Mouse (Mus musculus): ENCODE results near the gene Olfr1392. TPM values are rescaled to one million over a fixed set of nuclear protein-coding genes. Genes with fewer than 3 reads are reported as not detected.
"Not testable (repeated sequence)": the region's sequence is repeated elsewhere in the genome, so short reads cannot be mapped to it uniquely, and the experiment has no call there.

Gene Olfr1392
- polyA plus RNA-seq, 1 experiment from 2014 or later, result not detected

DNA sequence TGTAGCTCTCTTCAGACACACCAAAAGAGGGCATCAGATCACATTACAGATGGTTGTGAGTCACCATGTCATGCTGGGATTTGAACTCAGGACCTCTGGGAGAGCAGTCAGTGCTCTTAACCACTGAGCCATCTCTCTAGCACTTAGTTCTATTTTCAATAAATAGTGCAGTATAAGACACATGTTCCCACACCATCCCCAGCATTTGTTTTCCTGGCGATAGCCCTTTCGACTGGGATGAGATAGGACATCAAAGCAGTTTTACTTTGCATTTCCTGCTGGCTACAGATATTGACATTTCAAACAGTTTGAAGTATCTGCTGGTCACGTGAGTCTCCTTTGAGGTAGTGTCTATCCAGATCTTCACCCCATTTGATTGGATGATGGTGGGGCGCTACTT is 14.7 kb upstream of the Olfr1392 start:
- Histone ChIP-seq H3K36me3 (no peaks in the 10 kb centered on the region), H3K27me3 (replicated peaks) (no peaks in the 10 kb centered on the region), H3K4me3 (no peak overlapping the region), H3K4me2 (replicated peaks) (no peak overlapping the region), H3K4me1 (peaks cover 6% of the 10 kb centered on the region), H3K27ac (no peak overlapping the region), H3K9ac (no peak overlapping the region), H3K9me3 (no peaks in the 10 kb centered on the region)
- no peak for ATAC-seq (ENCODE audit: low FRiP score, low read depth)
- 93% methylated on average over 4 of the region's 4 CpGs for WGBS

DNA sequence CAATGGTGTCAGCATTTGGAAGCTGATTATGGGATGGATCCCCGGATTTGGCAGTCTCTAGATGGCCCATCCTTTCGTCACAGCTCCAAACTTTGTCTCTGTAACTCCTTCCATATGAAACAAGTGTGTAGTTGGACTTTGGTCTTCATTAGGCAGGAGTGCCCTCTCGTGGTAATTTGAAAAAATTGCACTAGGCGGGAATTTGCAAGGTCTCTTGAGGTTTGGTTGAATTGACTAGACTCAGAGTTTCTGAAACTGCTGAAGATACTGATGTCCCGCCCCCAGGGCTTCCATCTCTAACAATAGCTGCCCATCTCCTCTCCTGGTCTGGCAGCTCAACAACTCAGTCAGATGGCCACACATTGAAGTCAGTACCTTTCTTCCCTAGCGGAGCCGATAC is 13.7 kb upstream of the Olfr1392 start:
- ATAC-seq (ENCODE audit: low FRiP score, low read depth), result no peak
- no peak overlapping the region for H3K9ac ChIP-seq
- H3K36me3 ChIP-seq, result no peaks in the 10 kb centered on the region
- H3K9me3 ChIP-seq, result no peaks in the 10 kb centered on the region
- WGBS, result 30% methylated on average over 7 of the region's 7 CpGs
- H3K27ac ChIP-seq, result no peak overlapping the region
- H3K4me1 ChIP-seq, result peaks cover 6% of the 10 kb centered on the region
- no peaks in the 10 kb centered on the region for H3K27me3 ChIP-seq (replicated peaks)
- H3K4me2 ChIP-seq (replicated peaks), result no peak overlapping the region
- H3K4me3 ChIP-seq, result no peak overlapping the region

DNA sequence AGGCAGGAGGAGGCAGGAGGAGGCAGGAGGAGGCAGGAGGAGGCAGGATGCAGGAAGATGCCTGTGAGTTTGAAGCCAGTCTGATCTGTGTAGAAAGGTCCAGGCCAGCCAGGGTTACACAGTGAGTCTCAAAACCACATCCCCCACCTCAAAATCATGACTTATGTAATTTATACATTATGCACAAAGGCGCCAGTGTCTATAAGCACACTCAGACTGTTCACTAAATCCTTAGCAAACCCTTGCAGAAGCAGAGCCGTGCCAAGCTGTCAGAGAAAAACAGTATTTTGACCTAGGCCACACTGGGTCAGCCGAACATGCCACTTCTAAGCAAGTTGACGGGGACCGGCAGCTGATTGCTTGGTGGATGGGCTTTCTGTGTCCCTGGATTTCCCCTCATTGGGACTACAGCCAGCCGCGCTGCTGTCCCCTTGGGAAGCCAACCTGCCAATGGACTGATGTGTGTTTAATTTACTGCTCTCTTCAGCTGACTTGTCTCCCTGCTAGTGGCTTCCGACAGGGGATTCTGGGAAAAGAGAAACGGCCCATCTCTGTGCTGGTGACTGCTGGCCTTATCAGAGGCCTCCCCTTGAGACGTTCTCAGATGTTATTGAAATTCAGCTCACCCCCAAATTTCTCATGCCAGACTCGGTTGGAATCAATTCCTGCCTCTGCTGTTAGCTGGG is 11.1 kb upstream of the Olfr1392 start:
- Histone ChIP-seq H3K9me3 (no peaks in the 10 kb centered on the region), H3K27me3 (replicated peaks) (no peaks in the 10 kb centered on the region), H3K4me3 (no peak overlapping the region), H3K9ac (no peak overlapping the region), H3K27ac (no peak overlapping the region), H3K36me3 (no peaks in the 10 kb centered on the region), H3K4me2 (replicated peaks) (no peak overlapping the region), H3K4me1 (peaks cover 6% of the 10 kb centered on the region)
- 53% methylated on average over 11 of the region's 11 CpGs for WGBS
- peak; percentile 42; the same call in 1 of the 2 replicates for ATAC-seq (ENCODE audit: low FRiP score, low read depth)

DNA sequence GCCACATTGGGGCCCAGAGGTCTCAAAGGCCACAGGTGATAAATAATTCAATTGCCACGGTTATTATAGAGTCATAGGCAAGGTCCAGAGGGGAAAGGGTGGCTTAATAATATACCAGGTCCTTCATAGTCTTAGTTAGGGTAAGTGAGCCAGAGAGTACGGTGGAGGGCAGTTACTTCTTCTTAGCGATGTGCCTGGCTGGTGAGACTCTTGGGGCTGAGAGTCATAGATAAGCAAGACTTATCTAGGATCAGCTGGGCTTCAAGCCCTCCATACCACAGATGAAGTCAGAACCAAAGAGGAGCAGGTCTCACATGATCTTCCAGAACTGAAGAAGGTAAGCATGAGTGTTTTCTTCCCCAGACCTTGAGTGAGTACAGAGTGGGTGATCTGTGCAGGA is 6.9 kb upstream of the Olfr1392 start, which contains the start of gene Olfr1393:
Gene Olfr1393 (plus strand): TSS at position 83 of the 400 bp plus-strand sequence.
- Histone ChIP-seq H3K9me3 (no peaks in the 10 kb centered on the region), H3K36me3 (no peaks in the 10 kb centered on the region), H3K27ac (no peak within 1 kb of the TSS), H3K9ac (no peak within 1 kb of the TSS), H3K4me3 (no peak within 1 kb of the TSS), H3K27me3 (replicated peaks) (no peaks in the 10 kb centered on the region), H3K4me2 (replicated peaks) (no peak within 1 kb of the TSS), H3K4me1 (peaks cover 6% of the 10 kb centered on the region)
- no peak for ATAC-seq (ENCODE audit: low FRiP score, low read depth)
- 80% methylated on average over 3 of the region's 3 CpGs for WGBS

DNA sequence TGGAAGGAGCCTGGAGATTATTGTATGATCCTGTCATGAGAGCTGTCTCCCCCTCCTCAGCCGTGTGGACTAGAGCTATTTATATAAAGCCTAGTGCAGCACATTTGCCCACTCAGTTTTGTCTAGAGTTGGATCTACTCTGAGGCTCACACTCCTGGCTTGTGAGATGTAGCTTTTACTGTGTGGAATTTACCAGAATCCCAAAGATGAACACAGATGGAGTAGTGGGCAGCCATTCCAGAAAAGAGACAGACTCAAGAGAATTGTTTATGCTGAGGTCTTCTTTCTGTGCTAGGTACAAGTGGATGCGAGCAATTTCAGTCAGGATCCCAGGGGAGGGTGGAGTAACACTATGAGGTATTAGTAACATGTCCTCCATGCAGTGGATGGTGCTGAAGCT is 2.2 kb downstream of the Olfr1392 start:
- no peaks in the 10 kb centered on the region for H3K9me3 ChIP-seq
- H3K4me1 ChIP-seq, result no peaks in the 10 kb centered on the region
- H3K27ac ChIP-seq, result no peak overlapping the region
- no peak overlapping the region for H3K4me3 ChIP-seq
- no peak overlapping the region for H3K4me2 ChIP-seq (replicated peaks)
- H3K27me3 ChIP-seq (replicated peaks), result no peaks in the 10 kb centered on the region
- no peak overlapping the region for H3K9ac ChIP-seq
- 86% methylated on average over 2 of the region's 2 CpGs for WGBS
- ATAC-seq (ENCODE audit: low FRiP score, low read depth), result no peak
- H3K36me3 ChIP-seq, result no peaks in the 10 kb centered on the region

DNA sequence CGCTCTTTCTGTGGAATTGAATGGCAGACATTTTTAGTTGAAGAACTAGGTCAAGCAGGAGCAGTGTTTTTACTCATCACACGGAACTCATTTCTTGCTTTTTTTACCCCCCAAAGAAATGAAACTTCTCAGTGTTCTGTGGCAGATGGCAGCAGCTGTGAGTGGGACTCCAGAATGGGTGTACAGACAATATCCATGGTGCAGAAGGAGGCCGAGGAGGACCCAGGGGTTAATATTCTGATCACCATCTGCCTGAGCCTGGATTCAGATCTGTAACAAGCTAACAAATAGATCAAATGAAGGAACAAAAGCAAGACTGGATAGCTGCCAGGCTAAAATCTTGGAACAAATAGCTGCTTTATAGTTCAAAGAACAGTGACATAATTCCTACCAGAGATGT is 7.7 kb downstream of the Olfr1392 start:
- H3K36me3 ChIP-seq, result no peaks in the 10 kb centered on the region
- 66% methylated on average over 3 of the region's 3 CpGs for whole genome bisulfite sequencing
- no peak overlapping the region for H3K9ac ChIP-seq
- H3K27ac ChIP-seq, result no peak overlapping the region
- H3K4me2 ChIP-seq (replicated peaks), result no peak overlapping the region
- H3K4me3 ChIP-seq, result no peak overlapping the region
- H3K27me3 ChIP-seq (replicated peaks), result no peaks in the 10 kb centered on the region
- ATAC-seq (ENCODE audit: low FRiP score, low read depth), result no peak
- no peaks in the 10 kb centered on the region for H3K4me1 ChIP-seq
- no peaks in the 10 kb centered on the region for H3K9me3 ChIP-seq

DNA sequence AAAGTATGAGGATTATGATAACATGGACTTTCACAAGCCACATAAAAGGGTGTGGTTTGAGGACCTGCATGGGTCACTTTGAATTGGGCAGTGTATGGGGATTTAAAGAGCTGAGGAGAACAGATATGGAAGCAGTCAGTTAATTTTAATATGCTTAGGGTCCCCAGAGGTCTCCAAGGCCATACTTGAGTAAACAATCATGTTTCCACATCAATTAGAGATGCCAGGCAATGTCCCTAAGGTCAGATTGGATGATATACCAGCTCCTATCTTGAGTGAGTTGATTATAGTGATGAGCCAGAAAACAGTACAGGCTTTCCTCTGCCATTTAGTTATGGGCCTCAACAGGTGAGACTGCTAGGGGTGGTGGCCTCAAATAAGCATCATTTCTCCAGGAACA is 19.4 kb downstream of the Olfr1392 start, which contains the start of gene Olfr10:
Gene Olfr10 (plus strand): TSS at position 301 of the 400 bp plus-strand sequence.
- no peaks in the 10 kb centered on the region for H3K4me1 ChIP-seq
- H3K36me3 ChIP-seq, result no peaks in the 10 kb centered on the region
- H3K9me3 ChIP-seq, result no peaks in the 10 kb centered on the region
- no peak within 1 kb of the TSS for H3K4me3 ChIP-seq
- no peaks in the 10 kb centered on the region for H3K27me3 ChIP-seq (replicated peaks)
- ATAC-seq (ENCODE audit: low FRiP score, low read depth), result no peak
- H3K27ac ChIP-seq, result no peak within 1 kb of the TSS
- H3K4me2 ChIP-seq (replicated peaks), result no peak within 1 kb of the TSS
- no peak within 1 kb of the TSS for H3K9ac ChIP-seq

DNA sequence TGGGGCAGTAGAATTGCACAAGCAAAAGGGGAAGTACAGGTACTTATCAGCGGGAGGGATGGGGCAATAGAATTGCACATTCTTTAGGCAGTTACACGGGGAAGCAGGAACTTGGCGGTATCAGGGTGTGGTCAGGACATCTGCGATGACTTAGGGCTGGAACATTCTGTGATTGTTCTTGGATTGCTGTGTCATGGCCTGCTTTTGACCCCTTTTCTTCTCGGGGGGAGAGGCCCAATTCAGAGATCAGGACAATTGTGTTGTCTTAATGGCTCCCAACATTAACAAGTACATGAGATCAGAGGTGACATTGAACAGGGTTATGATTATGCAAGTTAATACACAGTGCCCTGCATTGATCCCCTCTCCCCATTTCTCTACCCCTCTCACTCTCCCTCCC is 23.5 kb downstream of the Olfr1392 start:
- H3K27ac ChIP-seq; H3K36me3 ChIP-seq; H3K4me2 ChIP-seq (replicated peaks); H3K4me3 ChIP-seq; H3K27me3 ChIP-seq (replicated peaks); ATAC-seq (ENCODE audit: low FRiP score, low read depth); H3K4me1 ChIP-seq; H3K9ac ChIP-seq; H3K9me3 ChIP-seq: not testable (repeated sequence)
- WGBS, result 85% methylated on average over 5 of the region's 5 CpGs

DNA sequence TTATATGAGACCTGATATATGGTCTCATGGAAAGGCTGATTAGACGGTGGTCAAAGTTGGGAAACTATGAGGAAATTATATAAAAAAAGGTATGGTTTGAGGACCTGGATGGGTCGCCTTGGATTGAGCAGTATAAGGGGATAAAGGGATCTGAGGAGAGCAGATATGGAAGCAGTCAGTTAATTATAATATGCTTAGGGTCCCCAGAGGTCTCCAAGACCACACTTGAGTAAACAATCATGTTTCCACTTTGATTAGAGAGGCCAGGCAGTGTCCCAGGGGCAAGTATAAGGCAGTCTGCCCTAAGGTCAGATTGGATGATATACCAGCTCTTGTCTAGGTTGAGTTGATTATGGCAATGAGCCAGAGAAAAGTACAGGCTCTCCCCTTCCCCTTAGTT is 37.4 kb downstream of the Olfr1392 start, which contains the start of gene Olfr1391:
Gene Olfr1391 (plus strand): TSS at position 301 of the 400 bp plus-strand sequence.
- no peaks in the 10 kb centered on the region for H3K36me3 ChIP-seq
- no peak within 1 kb of the TSS for H3K27ac ChIP-seq
- no peaks in the 10 kb centered on the region for H3K9me3 ChIP-seq
- WGBS, result 84% methylated on average over 2 of the region's 2 CpGs
- no peak within 1 kb of the TSS for H3K9ac ChIP-seq
- H3K4me2 ChIP-seq (replicated peaks), result no peak within 1 kb of the TSS
- no peak within 1 kb of the TSS for H3K4me3 ChIP-seq
- no peaks in the 10 kb centered on the region for H3K4me1 ChIP-seq
- H3K27me3 ChIP-seq (replicated peaks), result no peaks in the 10 kb centered on the region
- no peak for ATAC-seq (ENCODE audit: low FRiP score, low read depth)

DNA sequence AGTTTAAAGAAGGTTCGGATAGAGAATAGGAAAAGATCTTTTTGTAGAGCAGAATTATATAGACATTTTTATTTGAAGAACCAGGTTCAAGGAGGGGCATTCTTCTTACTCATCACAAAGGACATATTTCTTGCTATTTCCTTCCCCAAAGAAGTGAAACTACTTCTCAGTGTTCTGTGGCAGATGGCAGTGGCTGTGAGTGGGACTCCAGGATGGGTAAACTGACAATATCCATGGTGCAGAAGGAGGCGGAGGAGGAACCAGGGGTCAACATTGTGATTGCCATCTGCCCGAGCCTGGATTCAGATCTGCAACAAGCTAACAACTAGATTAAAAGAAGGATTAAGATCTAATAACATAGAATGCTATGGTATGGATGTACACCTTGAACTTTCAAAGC is 41.6 kb downstream of the Olfr1392 start:
- no peak overlapping the region for H3K4me2 ChIP-seq (replicated peaks)
- no peak overlapping the region for H3K4me3 ChIP-seq
- 87% methylated on average over 3 of the region's 3 CpGs for WGBS
- no peak for ATAC-seq (ENCODE audit: low FRiP score, low read depth)
- H3K9ac ChIP-seq, result no peak overlapping the region
- H3K36me3 ChIP-seq, result no peaks in the 10 kb centered on the region
- no peak overlapping the region for H3K27ac ChIP-seq
- H3K4me1 ChIP-seq, result no peaks in the 10 kb centered on the region
- no peaks in the 10 kb centered on the region for H3K27me3 ChIP-seq (replicated peaks)
- no peaks in the 10 kb centered on the region for H3K9me3 ChIP-seq

DNA sequence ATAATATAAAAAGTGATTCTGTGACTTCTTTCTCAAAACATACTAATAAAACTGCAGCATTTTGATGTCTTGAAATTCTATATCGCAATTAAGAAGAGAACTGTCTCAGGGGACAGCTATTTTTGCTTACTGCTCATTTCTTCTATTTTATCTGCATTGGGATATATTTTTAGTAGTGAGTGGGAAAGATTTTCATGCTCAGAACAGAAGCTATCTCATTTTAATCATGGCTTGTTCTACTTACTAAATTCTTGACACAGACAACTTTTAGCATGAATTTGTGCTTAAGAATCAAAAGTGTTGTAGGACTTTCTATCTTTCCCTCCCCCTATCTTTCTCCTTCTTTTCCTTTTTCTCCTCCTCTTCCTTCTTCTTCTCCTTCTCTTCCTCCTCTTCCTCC is 44.6 kb downstream of the Olfr1392 start:
- no peaks in the 10 kb centered on the region for H3K4me1 ChIP-seq
- H3K27ac ChIP-seq, result no peak overlapping the region
- H3K4me3 ChIP-seq, result no peak overlapping the region
- H3K9ac ChIP-seq, result no peak overlapping the region
- H3K9me3 ChIP-seq, result no peaks in the 10 kb centered on the region
- H3K36me3 ChIP-seq, result no peaks in the 10 kb centered on the region
- 74% methylated on average over 1 of the region's 1 CpGs for WGBS
- H3K27me3 ChIP-seq (replicated peaks), result no peaks in the 10 kb centered on the region
- no peak overlapping the region for H3K4me2 ChIP-seq (replicated peaks)
- ATAC-seq (ENCODE audit: low FRiP score, low read depth), result no peak

DNA sequence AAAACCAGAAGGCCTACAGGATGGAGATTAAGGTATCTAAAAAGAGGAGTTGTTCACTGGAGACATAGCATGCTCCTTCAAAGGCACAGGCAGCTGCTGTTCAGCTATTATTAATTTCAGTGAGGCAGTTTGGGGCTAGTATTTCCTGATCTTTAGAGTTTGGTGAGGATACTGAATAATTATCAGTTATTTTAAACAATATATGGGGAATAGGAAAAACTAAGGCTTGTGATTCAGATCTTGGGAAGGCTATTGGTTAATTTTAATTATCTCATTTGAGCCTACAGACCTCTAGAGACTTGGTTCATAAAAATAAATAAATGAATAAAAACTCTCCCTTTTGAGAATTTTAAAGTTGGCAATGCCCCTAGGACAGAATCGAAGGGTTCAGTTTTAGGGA is 49.8 kb downstream of the Olfr1392 start, which contains the start of gene Olfr1390:
Gene Olfr1390 (plus strand): TSS at position 301 of the 400 bp plus-strand sequence.
- H3K27ac ChIP-seq, result no peak within 1 kb of the TSS
- H3K27me3 ChIP-seq (replicated peaks), result no peaks in the 10 kb centered on the region
- no peak within 1 kb of the TSS for H3K4me3 ChIP-seq
- ATAC-seq (ENCODE audit: low FRiP score, low read depth), result no peak
- H3K4me2 ChIP-seq (replicated peaks), result no peak within 1 kb of the TSS
- H3K9ac ChIP-seq, result no peak within 1 kb of the TSS
- H3K4me1 ChIP-seq, result no peaks in the 10 kb centered on the region
- WGBS, result 91% methylated on average over 1 of the region's 1 CpGs
- H3K36me3 ChIP-seq, result no peaks in the 10 kb centered on the region
- H3K9me3 ChIP-seq, result no peaks in the 10 kb centered on the region

DNA sequence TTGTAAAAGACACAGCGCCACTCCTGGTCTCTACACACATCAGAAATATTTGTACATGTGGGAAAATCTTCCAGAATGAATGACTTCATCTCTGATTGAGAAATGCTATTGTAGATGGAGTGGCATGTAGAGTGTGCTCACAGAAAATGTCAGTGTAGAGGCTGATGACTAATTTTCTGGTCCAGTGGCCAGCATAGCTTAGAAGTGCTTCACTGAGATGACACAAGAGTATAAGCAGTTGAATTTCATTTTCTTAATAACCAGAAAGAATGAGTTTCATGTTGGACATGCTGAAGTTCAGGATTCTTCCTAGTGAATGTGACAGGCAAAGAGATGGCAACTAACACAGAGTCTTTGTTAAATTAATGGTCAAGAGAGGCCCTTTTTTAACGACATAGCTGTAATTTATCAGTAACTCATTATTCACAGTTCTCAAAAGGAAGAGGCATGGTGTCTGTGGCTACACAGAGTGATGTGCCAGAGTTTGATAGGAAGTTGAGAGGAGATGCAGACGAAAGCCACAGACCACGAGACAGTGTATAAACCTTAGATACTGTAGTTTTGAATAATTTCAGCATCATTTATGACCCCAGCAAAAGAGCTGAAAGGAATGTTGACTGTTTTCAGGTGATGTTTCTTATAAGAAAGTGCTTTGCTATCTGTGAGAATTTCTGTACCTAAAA is 52.2 kb downstream of the Olfr1392 start:
- no peaks in the 10 kb centered on the region for H3K36me3 ChIP-seq
- no peak for ATAC-seq (ENCODE audit: low FRiP score, low read depth)
- no peaks in the 10 kb centered on the region for H3K4me1 ChIP-seq
- H3K27me3 ChIP-seq (replicated peaks), result no peaks in the 10 kb centered on the region
- H3K27ac ChIP-seq, result no peak overlapping the region
- H3K4me2 ChIP-seq (replicated peaks), result no peak overlapping the region
- H3K4me3 ChIP-seq, result no peak overlapping the region
- WGBS, result 76% methylated on average over 4 of the region's 4 CpGs
- H3K9ac ChIP-seq, result no peak overlapping the region
- no peaks in the 10 kb centered on the region for H3K9me3 ChIP-seq

Data from neural tube, embryonic 12.5 days (tissue).